Mouse (Mus musculus): ENCODE data around the gene 1700025G04Rik.
A peak's percentile ranks its signal among the peaks of the same experiment; 100 is the strongest.

1700025G04Rik gene

DNA sequence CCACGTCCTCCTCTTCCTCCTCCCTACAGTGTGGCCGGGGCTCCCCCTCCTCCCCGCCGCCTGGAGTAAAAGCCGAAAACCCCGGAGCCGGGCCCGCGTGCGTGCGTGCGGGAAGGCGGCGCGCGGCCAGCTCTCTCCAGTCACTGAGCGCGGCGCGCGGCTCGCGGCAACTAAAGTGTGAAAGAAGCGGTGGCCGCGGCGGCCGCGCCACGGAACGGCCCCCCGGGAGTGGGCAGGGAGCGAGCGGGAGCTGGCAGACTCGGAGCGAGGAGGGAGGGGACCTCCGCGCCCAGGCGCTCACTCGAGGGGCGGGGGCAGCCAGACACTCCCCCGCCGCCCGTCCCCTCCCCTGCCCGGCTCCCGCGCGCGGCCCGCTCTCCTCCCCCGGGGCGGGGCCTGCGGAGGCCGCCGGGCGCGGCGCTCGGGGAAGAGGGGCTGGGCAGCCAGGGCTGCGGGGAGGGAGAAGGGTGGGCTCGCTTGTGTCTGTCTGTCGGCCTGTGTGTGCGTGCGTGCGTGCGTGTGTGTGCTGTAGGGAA lies at the start of gene 1700025G04Rik:
TSS of gene 1700025G04Rik (minus strand) at position 108 of the 536 bp plus-strand sequence.
- no peak for TF ChIP-seq GATA4 (IDR thresholded peaks at IDR 0.05; ENCODE audit: insufficient replicate concordance, low read length)

DNA sequence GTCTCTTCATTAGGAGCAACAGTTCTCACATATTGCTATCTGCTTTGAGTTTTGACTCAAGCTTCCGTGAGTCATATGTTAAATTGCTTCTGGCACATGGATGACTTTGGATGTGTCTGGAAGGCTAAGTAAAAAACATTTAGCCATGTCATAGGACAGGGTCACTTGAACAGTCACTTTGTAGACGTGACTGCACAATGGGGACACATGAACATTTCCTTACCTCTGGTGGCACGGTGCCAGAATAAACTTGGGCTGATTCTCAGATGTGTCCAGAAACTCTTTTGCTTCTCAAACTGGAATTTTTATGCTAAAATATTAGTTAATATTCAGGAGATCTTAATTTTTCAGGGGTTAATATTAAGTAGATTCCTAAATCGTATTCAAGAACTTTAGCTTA lies 49.6 kb upstream of the 1700025G04Rik start:
- no peak for TF ChIP-seq GATA4 (IDR thresholded peaks at IDR 0.05; ENCODE audit: insufficient replicate concordance, low read length)

DNA sequence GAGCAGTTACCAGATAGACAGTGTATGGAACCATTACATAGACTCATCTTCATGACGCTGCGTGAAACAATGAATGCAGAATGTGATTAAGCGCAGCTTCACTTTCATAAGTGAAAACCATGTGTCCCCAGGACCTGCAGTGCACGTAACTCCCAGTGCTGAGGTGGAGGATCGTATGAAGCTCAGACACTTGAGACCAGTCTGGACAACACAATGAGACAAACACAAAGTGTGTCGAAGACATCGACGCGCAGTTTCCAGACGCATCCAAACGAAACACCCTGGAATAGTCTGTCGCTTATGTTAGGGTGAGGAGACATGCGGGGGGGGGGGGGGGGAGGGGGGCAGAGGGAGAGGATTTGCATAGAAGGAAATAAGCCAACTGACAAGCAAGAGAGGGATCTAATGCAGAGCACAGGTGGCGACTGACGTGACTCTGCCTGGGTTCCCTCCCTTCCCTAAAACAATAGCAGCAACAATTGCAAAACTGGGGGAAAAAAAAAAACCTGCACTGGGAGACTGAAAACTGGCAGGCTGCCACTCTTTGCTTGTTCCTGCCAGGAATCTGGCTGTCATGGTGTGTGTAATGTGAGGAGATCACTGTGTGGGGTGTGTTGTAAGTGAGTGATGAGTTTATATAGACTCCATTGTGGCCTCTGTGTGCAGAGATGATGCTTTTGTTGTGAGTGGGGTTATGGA lies 40.3 kb upstream of the 1700025G04Rik start:
- no peak for TF ChIP-seq GATA4 (IDR thresholded peaks at IDR 0.05; ENCODE audit: insufficient replicate concordance, low read length)

DNA sequence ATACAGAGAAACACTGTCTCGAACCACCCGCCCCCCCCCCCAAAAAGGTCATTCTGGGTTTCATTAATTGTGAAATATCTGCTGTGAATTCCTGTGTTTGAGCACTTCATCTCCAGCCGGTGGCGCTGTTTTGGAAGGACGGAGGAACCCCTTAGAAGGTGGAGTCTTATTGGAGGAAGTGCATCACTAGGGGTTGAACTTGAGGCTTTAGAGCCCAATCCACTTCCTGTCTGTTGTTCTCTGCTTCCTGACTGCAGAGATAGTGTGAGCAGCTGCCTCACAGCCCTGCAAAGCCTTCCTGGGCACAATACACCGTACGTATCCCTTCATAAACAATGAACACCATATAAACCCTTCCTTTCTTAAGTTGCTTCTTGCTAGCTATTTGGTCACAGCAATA lies 35.5 kb upstream of the 1700025G04Rik start:
- no peak for TF ChIP-seq GATA4 (IDR thresholded peaks at IDR 0.05; ENCODE audit: insufficient replicate concordance, low read length)

DNA sequence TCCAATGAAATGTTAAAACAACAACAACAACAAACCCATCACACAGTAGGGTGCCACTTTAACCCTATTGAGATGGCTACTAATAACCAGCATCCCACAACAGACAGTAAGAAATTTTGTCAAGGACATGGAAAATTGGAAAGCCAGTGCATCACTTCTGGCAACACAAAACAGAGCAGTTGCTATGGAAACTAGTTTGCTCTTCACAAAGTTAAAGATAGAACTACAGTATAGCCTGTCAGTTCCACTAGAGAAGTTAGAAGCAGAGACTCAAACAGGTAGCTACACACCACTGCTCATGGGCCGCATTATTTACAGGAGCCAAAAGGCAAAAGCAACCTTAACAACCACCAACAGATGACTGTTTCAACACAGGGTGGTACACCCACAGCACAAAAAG lies 20.2 kb upstream of the 1700025G04Rik start:
- no peak for TF ChIP-seq GATA4 (IDR thresholded peaks at IDR 0.05; ENCODE audit: insufficient replicate concordance, low read length)

DNA sequence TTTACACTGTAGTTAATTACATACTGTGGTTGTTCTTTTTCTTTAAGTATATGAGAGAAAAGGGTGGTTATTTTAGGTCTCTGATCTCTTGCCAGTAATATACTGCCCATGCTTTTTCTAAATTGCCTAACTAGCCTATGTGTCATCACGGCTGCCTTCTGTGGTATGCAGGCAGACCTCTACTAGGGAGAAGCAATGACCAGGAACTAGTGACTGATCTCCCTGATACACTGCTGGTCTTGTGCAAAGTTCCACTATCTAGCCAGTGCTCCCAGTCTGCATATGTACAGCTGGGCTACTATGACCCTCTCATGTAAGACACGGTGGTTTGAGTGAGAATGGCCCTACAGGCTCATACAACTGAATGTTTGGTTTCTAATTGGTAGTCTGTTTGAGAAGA lies 16.2 kb upstream of the 1700025G04Rik start:
- TF ChIP-seq GATA4 (IDR thresholded peaks at IDR 0.05; ENCODE audit: insufficient replicate concordance, low read length) = no peak

DNA sequence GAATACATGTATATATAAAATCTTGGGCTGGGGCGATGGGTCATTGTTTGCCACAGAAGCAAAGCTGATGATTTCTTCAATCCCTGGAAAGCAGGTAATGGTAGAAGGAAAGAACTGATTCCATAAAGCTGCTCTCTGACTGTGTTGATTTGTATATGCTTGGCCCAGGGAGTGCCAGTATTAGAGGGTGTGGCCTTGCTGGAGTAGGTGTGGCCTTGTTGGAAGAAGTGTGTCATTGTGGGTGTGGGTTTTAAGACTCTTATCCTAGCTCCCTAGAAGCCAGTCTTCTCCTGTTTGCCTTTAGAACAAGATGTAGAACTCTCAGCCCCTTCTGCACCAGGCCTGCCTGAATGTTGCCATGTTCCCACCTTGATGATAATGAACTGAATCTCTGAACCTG lies 15.3 kb upstream of the 1700025G04Rik start:
- no peak for TF ChIP-seq GATA4 (IDR thresholded peaks at IDR 0.05; ENCODE audit: insufficient replicate concordance, low read length)

DNA sequence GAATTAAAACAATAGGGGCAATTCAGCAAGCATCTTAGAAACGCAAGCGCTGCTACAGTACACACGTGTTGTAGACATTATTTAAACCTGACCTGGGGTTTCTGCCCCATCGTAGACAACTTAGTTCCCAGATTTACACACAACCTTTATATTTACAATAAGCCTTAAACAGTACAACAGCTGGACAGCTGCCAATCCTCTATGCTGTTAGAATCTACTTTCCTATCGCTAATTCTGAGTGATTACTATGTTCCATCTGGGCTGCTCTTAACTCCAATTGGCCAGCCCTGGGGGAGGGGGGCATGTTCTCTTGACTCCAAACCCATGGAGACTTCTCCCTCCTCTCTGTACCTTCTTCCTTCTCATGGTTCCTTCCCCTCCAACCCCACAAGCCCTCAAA lies 11.8 kb upstream of the 1700025G04Rik start:
- TF ChIP-seq GATA4 (IDR thresholded peaks at IDR 0.05; ENCODE audit: insufficient replicate concordance, low read length) = no peak

DNA sequence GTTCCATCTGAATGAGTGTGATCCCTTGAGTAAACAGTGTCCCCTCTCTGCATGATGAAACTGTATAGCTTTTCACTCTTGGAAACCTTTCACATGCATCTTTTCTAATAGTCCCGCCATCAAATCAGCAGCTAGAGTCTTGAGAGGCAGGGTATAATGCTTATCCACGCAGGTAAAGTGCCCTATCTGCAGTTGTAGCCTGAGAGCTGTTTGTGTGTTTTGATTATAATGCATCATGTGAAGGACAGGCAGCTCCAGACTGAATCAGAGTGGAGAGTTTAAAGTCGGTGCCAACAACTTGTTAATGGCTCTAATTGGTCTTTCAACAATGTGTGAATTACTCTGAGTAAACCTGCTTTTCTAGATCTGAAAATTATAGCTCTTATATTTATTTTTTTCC lies 6.1 kb upstream of the 1700025G04Rik start:
- no peak for TF ChIP-seq GATA4 (IDR thresholded peaks at IDR 0.05; ENCODE audit: insufficient replicate concordance, low read length)

DNA sequence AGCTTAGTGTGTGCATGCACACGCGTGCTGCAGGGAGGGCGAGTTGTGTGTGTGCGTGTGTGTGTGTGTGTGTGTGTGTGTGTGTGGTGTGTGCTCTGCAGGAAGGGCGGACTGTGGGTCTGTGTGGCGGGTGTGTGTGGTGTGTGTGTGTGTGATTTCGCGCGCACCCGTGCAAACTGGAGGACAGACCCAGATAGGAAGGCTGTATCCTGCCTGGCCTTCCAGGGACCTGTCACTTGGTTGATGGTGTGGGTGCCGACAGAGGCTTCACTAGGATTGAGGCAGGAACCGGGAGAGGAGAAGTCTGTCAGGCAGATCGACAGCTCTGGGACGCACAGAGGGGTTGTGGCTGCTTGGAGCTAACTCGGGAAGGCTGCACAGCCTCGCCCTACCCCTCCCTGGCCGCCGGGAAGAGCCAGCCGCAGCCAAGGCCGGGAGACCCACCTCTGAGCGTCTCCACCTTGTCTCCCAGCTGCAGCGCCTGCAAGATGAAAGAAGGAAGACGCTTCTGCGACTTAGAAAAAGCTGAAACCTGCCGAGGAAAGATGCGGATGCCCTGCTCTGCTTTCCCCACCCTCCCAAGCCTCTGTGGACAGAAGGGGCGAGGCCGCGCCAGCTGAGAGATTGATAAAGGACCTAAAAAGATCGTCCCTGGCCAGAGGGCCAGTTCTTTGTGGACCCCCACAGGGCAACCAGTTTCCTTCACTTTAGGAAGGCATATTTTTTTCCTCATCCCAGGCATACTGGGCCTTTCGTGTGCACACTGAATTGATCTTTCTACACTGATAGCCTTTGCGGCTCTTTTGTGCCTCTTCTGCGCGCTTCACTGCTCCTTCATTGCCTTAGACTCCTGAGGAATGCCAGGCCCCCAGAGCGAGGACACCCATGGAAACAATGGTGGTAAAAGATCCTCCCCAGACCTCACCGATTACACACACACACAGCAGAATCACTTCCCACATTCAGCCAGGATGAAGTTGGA lies 930 bp upstream of the 1700025G04Rik start:
- no peak for TF ChIP-seq GATA4 (IDR thresholded peaks at IDR 0.05; ENCODE audit: insufficient replicate concordance, low read length)

DNA sequence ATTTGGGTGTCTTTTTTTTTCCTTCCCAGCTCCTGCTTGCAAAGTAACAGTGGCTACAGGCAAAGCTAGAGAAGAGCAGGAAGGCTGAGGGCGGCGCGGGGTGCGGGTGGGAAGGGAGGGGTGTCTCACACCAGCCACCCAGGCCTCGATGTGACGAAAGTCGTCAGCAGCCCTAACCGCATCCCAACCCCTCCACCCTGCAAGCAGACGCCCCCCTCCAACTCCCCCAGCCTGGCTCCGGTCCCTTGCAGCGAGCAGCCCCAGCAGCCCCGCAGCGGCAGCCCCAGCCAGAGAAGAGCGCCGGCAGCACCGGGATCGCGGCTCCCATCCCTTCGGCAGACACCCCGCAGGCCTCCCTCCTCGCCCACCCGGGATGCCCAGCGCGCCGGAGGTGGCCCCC lies 399 bp downstream of the 1700025G04Rik start:
- TF ChIP-seq GATA4 (IDR thresholded peaks at IDR 0.05; ENCODE audit: insufficient replicate concordance, low read length) = no peak

DNA sequence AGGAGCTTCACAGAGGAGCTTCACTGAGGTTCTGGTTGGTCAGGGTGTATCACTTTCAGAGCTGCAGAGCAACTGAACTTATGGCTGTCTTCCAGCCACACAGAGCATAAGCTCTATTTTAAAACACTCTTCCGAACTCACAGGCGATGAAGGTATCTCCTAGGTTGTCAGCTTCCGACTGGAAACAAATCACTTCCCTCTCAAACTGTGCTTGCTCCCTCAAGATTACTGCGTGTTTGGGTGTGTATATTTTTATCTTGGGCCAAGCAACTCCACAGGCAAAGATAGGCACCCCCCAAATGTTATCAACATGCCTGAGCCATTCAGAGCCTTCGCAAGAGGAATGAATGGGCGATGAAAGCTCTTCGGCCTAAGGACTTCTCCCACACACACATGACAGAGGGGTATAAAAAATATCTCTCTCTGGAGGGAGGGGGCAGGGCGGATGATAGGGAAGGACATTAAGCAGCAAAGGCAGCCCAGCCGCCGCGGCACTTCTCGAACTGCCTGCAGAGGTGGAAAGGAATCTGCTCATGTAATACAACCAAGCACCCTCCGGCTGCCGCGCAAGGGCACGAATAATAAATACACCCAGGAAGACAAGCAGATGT lies 1.0 kb downstream of the 1700025G04Rik start:
- TF ChIP-seq GATA4 (IDR thresholded peaks at IDR 0.05; ENCODE audit: insufficient replicate concordance, low read length) = 0 out of 2 replicates have a peak, but pooled peaks have one; percentile 11

DNA sequence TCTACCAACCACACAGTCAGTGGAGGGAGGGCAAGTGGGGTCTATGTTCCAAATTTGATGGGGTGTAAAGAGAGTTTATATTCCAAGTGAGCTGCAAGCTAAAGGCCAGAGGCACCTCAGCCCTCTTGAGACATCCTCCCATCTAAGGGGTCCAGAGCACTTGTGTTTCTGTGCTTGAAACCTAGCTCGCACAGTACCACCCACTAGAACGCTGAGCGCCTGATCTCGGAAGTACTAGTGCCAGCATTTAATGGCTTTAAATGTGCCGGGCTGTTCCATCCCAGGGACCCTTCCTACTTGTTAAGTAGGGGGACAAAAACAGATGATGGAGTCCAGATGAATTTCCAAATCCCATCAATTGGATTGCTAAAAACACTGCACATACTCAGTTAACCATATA lies 1.9 kb downstream of the 1700025G04Rik start:
- no peak for TF ChIP-seq GATA4 (IDR thresholded peaks at IDR 0.05; ENCODE audit: insufficient replicate concordance, low read length)

DNA sequence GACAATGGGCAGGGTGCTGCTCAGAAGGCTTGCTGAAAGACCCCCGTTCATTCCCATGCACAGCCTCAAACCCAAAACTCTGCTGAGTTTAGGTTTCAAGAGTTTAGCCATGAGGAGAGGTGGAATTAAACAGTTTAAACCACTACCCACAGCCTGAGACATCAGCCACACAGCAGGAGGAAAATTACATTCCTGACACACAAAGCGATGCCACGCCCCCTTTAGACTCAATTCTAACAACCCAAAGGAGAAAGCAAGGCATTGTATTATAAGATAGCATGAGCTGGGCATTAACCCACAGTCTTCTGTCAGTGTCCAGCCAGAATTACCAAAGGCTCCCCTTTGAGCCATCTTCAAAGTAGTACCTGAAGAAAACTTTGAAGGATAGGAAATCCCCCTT lies 3.0 kb downstream of the 1700025G04Rik start:
- no peak for TF ChIP-seq GATA4 (IDR thresholded peaks at IDR 0.05; ENCODE audit: insufficient replicate concordance, low read length)

DNA sequence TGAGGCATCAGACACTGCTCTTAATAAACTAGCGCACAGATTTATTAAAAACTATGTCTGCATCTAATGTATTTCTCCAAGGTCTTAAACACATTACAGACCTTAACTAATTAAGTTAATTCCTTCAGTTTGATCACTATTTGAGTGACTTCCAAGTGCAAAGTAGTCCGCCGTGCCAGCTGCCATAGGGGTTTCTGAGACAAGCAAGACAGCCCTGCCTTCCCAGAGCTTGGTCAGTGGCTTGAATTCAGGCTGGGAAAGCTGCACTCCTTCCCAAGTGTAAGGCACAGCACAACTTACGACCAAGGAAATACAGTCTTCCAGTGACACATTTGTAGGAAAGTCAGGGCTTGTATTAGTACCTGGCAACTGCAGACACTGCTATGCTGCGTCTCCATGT lies 4.4 kb downstream of the 1700025G04Rik start:
- no peak for TF ChIP-seq GATA4 (IDR thresholded peaks at IDR 0.05; ENCODE audit: insufficient replicate concordance, low read length)

Measured in liver, adult (tissue).